Mouse (Mus musculus) kidney, adult 2 months (tissue): Measurements from ENCODE around the gene Arf5. TPM values are rescaled to one million over a fixed set of nuclear protein-coding genes. Genes with fewer than 3 reads are reported as not detected.

Source experiments
- DNase-seq: peaks from one replicate; pipeline ENCODE4 v3.0.0; 2021
- H3K27ac ChIP-seq: fragments of 200-500 bp; 2 replicates; pipeline ENCODE4 v1.5.1; 2012; ENCODE audit warnings: low read depth, low read length, control low read depth, inconsistent platforms; ENCODE audit not compliant: insufficient read depth
- H3K27me3 ChIP-seq: fragments of 200-500 bp; replicated peaks from 2 replicates; pipeline ENCODE4 v1.6.1; 2012; ENCODE audit warnings: mild to moderate bottlenecking, moderate library complexity, low read length, inconsistent platforms; ENCODE audit not compliant: control insufficient read depth, insufficient read depth
- H3K36me3 ChIP-seq: fragments of 200-500 bp; 2 replicates; pipeline ENCODE4 v1.6.1; 2012; ENCODE audit warnings: mild to moderate bottlenecking, moderate library complexity, low read length, inconsistent platforms; ENCODE audit not compliant: control insufficient read depth, insufficient read depth
- H3K4me1 ChIP-seq: fragments of 200-500 bp; 2 replicates; pipeline ENCODE4 v1.6.1; 2011; ENCODE audit warnings: low read length; ENCODE audit not compliant: control insufficient read depth, insufficient read depth
- H3K4me3 ChIP-seq: fragments of 200-500 bp; 2 replicates; pipeline ENCODE4 v1.5.1; 2011; ENCODE audit warnings: mild to moderate bottlenecking, low read depth, low read length, control low read depth; ENCODE audit not compliant: insufficient read depth
- CTCF ChIP-seq: fragments of 200-500 bp; conservative IDR thresholded peaks from 2 replicates; pipeline ENCODE4 v1.5.1; 2011; ENCODE audit warnings: low read depth, mild to moderate bottlenecking, control low read depth, low read length, moderate library complexity, mixed read lengths; ENCODE audit not compliant: insufficient read depth, insufficient read length
- POLR2A ChIP-seq: fragments of 200-500 bp; IDR thresholded peaks from one replicate; pipeline ENCODE4 v1.6.1; 2011; ENCODE audit warnings: low read depth, low read length, control low read depth
- WGBS: fragments of 180-500 bp; shearing (Covaris S2); methylation state at CpG from one replicate; pipeline ENCODE4 v1.1.7; 2018; 5-methylcytosine and 5-hydroxymethylcytosine counted together
- polyA plus RNA-seq: library from polyadenylated mRNA; depleted of rRNA; stranded (reverse); fragments of >200 nt; gene quantifications from 2 replicates; pipeline ENCODE4 v1.2.3, GENCODE M21; 2012; rRNA removed

Gene Arf5
- polyA plus RNA-seq, 1 experiment: 303 TPM

DNA sequence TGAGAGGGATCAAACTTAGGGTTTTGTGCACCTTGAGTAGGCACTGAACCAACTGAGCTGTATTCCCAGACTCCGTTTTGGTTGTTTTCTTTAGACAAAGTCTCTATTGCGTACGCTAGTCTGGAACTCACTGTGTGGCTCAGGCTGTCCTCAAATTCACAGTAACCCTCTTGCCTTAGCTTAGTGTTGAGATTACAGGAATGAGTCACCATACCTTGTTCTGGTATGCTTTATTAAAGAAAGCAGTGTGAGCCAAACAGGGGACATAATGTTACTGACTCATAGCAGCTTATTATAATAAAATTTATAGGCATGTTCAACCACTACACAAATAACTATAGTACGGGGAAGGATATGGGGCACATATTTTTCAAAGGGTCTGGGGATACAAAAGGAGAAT is 50.9 kb downstream of the Arf5 start:
- WGBS: 92% methylated on average over 4 of the region's 4 CpGs
- Histone ChIP-seq H3K27me3 (no peaks in the 10 kb centered on the region), H3K4me1 (peaks cover 4% of the 10 kb centered on the region; the same call in 1 of the 2 replicates), H3K27ac (no peak overlapping the region), H3K4me3 (no peak overlapping the region), H3K36me3 (no peaks in the 10 kb centered on the region)
- no peak for TF ChIP-seq POLR2A
- TF ChIP-seq CTCF: no peak
- DNase-seq: no peak

DNA sequence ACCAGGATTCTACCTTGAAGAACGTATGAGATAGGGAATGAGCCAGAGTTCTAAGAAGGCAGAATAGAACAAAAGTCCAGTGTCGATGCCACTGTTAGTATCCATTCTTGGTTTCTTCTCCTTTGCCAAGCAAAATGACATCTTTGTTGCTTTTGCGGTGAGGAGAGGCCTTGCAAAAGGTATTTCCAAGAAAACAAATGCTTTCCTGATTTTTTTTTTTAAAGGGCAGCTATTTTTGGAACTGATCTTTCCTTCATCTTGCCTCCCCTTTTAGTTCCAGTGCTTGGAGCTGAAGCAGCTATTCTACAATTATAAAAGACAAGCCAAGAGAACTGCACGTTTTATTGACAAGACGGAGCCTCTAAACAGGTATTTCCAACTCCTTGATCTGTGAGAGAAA is 51.5 kb downstream of the Arf5 start, which contains the start of gene Snd1:
Gene Snd1, plus strand, starts transcription at position 301 of the 400 bp plus-strand sequence.
- H3K4me1 ChIP-seq: peaks cover 4% of the 10 kb centered on the region; the same call in 1 of the 2 replicates
- no peak for DNase-seq
- no peak within 1 kb of the TSS for H3K4me3 ChIP-seq
- no peak within 1 kb of the TSS for H3K27ac ChIP-seq
- H3K36me3 ChIP-seq: no peaks in the 10 kb centered on the region
- TF ChIP-seq POLR2A: no peak
- 79% methylated on average over 5 of the region's 5 CpGs for WGBS
- H3K27me3 ChIP-seq: no peaks in the 10 kb centered on the region

Other genes starting within 250 kb of the Arf5 start
- gene Zfp800, start 25.6 kb upstream of the Arf5 start, polyA plus RNA-seq: 2.6 and 2.8 TPM in 2 replicates
- 0.05 and 0.12 TPM in 2 replicates for gene Fscn3, start 4.2 kb downstream of the Arf5 start, polyA plus RNA-seq
- gene Gcc1, start 4.8 kb downstream of the Arf5 start, polyA plus RNA-seq: 5.1 and 6.6 TPM in 2 replicates
- not detected in 2 replicates for gene Pax4, start 25.8 kb downstream of the Arf5 start, polyA plus RNA-seq
- gene Snd1, start 51.6 kb downstream of the Arf5 start, polyA plus RNA-seq: 41.0 and 47.1 TPM in 2 replicates